Mouse (Mus musculus) neural tube, embryonic 10.5 days (tissue): ENCODE data around the gene Ndc1.

ENCODE experiments used
- DNase-seq: peaks from one replicate; pipeline ENCODE4 v3.0.0-alpha.2; 2017; ENCODE audit warnings: low spot score; ENCODE audit errors: extremely low spot score

Gene Ndc1

GRCm38 (mm10) chr4:107442288-107442687 is 74.7 kb downstream of the Ndc1 start:
- DNase-seq, result no peak

- no peak for DNase-seq
These were observed 75.4 kb downstream of the Ndc1 start for GRCm38 (mm10) chr4:107442891-107443483.

- no peak for DNase-seq
These were observed 76.0 kb downstream of the Ndc1 start for GRCm38 (mm10) chr4:107443621-107444020.

- DNase-seq, result no peak
These were observed 80.9 kb downstream of the Ndc1 start for GRCm38 (mm10) chr4:107448481-107448880.

GRCm38 (mm10) chr4:107449519-107449918 is 81.9 kb downstream of the Ndc1 start:
- DNase-seq, result no peak

- DNase-seq, result no peak
These were observed 84.9 kb downstream of the Ndc1 start for GRCm38 (mm10) chr4:107452266-107453015.

- DNase-seq, result peak; percentile 93
These were observed 85.8 kb downstream of the Ndc1 start for GRCm38 (mm10) chr4:107453141-107453984.

GRCm38 (mm10) chr4:107457602-107458001 is 90.0 kb downstream of the Ndc1 start:
- peak; percentile 45 for DNase-seq

- no peak for DNase-seq
These were observed 91.3 kb downstream of the Ndc1 start for GRCm38 (mm10) chr4:107458907-107459306.

- DNase-seq, result no peak
These were observed 91.9 kb downstream of the Ndc1 start for GRCm38 (mm10) chr4:107459461-107459860.

- no peak for DNase-seq
These were observed 92.9 kb downstream of the Ndc1 start for GRCm38 (mm10) chr4:107460468-107460867.
